Mouse (Mus musculus) skeletal muscle tissue, adult 2 months (tissue): ENCODE measurements at regions not wholly inside any gene's neighbourhood (a gene's known extent, or its start where the extent isn't known, plus 50 kb on each side); places are given as distances from the start of the nearest gene placed in this dataset.

Experiments
- DNase-seq: peaks from one replicate; pipeline ENCODE4 v3.0.0-alpha.2; 2012; ENCODE audit warnings: low read depth, low spot score

DNA sequence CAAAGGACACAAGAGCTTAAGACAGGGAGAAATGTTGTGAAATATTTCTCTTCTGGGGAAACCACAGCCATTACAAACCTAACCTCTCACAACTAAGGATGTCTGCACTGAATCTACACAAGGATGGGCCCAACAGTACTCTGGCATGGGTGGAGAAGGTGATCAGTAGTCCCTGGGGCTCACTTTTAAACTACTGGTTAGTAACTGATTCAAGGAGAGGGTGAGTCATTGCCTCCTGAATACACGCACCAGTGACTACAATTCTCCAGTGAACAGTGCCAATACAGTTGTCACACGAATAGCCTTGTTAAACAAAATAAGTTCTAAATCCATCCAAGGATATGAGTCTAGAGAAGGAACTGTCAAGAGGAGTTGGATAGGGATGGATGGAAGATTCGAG lies 232.6 kb upstream of the Gm21830 start:
- DNase-seq: no peak

- DNase-seq: no peak
Measured at GRCm38 (mm10) chr2:67221061-67221802, 192.3 kb upstream of the Gm21830 start.

DNA sequence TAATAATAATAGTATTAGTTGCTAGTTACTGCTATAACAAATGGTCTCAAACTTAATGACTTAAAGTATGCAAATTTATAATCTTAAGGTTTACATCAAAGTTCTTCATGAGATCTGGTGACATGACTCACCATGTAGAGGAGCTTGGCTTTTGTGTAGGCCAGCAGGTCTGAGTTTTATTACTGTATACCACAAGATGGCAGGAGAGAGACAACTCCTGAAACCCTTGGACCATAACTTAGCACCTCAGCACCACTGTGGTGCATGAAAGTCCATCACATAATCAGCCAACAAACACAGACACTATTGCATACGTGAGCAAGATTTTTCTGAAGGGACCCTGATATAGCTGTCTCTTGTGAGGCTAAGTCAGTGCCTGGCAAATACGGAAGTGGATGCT lies 187.2 kb upstream of the Gm21830 start:
- DNase-seq: peak; percentile 4

DNA sequence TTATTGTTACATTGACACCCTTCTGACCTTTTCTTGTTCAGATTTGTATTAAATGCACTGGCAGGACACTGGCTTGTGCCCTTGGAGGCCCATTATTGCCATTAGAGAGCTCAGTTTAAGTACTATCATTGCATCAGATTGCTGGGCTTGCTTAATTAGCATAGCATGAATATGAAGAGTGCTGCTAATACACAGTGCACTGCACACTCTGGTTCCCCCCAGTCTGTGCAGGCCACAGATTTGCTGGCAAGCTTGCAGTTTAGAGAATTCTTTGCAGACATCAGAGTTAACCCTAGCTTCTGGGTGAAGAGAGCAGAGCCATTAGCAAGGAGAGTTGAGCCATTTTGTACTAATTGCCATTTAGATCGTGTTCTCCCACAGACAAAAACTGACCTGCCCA lies 156.1 kb upstream of the Gm21830 start:
- DNase-seq: no peak
